Mouse (Mus musculus) CH12.LX (cell line): ENCODE data around the gene Dtl. TPM values are rescaled to one million over a fixed set of nuclear protein-coding genes. Genes with fewer than 3 reads are reported as not detected.

Experiments
- DNase-seq: peaks from one replicate; pipeline ENCODE4 v3.0.0-alpha.2; 2013; ENCODE audit errors: extremely low read depth
- H3K27ac ChIP-seq: 2 replicates; pipeline ENCODE4 v1.5.1; 2012; ENCODE audit warnings: low read depth, mild to moderate bottlenecking, control low read depth, moderate library complexity; ENCODE audit not compliant: insufficient read depth
- H3K27me3 ChIP-seq: replicated peaks from 2 replicates; pipeline ENCODE3; 2012; ENCODE audit warnings: inconsistent platforms
- H3K36me3 ChIP-seq, 2 experiments: replicated peaks in 1 of 2; 2 replicates each; pipeline versions ENCODE3 to v1.6.1; 2012; ENCODE audit warnings: inconsistent platforms in 1 of 2, low read length in 1 of 2, mild to moderate bottlenecking in 1 of 2, mixed read lengths in 1 of 2, moderate library complexity in 1 of 2; ENCODE audit not compliant: control insufficient read depth in 1 of 2, insufficient read depth in 1 of 2
- H3K4me1 ChIP-seq, 2 experiments: 2 replicates each; pipeline ENCODE4 v1.6.1; 2012; ENCODE audit warnings: inconsistent platforms in 1 of 2, moderate library complexity in 1 of 2; ENCODE audit not compliant: insufficient read depth in 2 of 2, control insufficient read depth in 1 of 2
- H3K4me2 ChIP-seq: 2 replicates; pipeline ENCODE4 v1.6.1; 2012; ENCODE audit warnings: low read depth, mild to moderate bottlenecking, control low read depth; ENCODE audit not compliant: poor library complexity, insufficient read depth, severe bottlenecking
- H3K4me3 ChIP-seq, 3 experiments: fragments of 150-350 bp in 1 of 3; sonication (generic) in 1 of 3; replicated peaks in 1 of 3; 2 replicates each; pipeline versions ENCODE3 to v1.5.1; 2011 to 2012; ENCODE audit warnings: low read depth in 2 of 3, low read length in 2 of 3, mild to moderate bottlenecking in 2 of 3, moderate library complexity in 2 of 3, control low read depth in 1 of 3, improper control_type of control experiment in 1 of 3, inconsistent platforms in 1 of 3, mixed read lengths in 1 of 3; ENCODE audit not compliant: poor library complexity in 1 of 3
- H3K79me2 ChIP-seq: replicated peaks from 2 replicates; pipeline ENCODE4 v1.6.1; 2012; ENCODE audit warnings: mild to moderate bottlenecking, moderate library complexity; ENCODE audit not compliant: control insufficient read depth, poor library complexity, insufficient read depth, severe bottlenecking; ENCODE audit errors: extremely low read depth
- H3K9ac ChIP-seq: 2 replicates; pipeline ENCODE4 v1.6.1; 2012; ENCODE audit warnings: low read depth, mild to moderate bottlenecking, control low read depth, moderate library complexity; ENCODE audit not compliant: insufficient read depth
- H3K9me3 ChIP-seq: replicated peaks from 2 replicates; pipeline ENCODE3; 2012; ENCODE audit warnings: low read length, inconsistent platforms, mixed read lengths
- BHLHE40 ChIP-seq: IDR thresholded peaks from 2 replicates; pipeline ENCODE4 v1.6.1; 2011; ENCODE audit warnings: mild to moderate bottlenecking, low read depth, low read length, improper control_type of control experiment
- CHD2 ChIP-seq: IDR thresholded peaks from 2 replicates; pipeline ENCODE4 v1.6.1; 2011; ENCODE audit warnings: low read length, improper control_type of control experiment
- CTCF ChIP-seq, 2 experiments: IDR thresholded peaks in 1 of 2; conservative IDR thresholded peaks in 1 of 2; 2 replicates each; pipeline ENCODE4 v1.5.1; 2011 to 2012; ENCODE audit warnings: low read depth in 2 of 2, low read length in 2 of 2, improper control_type of control experiment in 1 of 2, inconsistent platforms in 1 of 2, mild to moderate bottlenecking in 1 of 2, moderate library complexity in 1 of 2
- E2F4 ChIP-seq: IDR thresholded peaks from 2 replicates; pipeline ENCODE4 v1.6.1; 2011; ENCODE audit warnings: low read depth, low read length, improper control_type of control experiment; ENCODE audit not compliant: insufficient replicate concordance
- ELF1 ChIP-seq: IDR thresholded peaks from 2 replicates; pipeline ENCODE4 v1.6.1; 2014; ENCODE audit warnings: low read depth, mild to moderate bottlenecking, inconsistent platforms, low read length, improper control_type of control experiment
- ETS1 ChIP-seq: conservative IDR thresholded peaks from 2 replicates; pipeline ENCODE4 v1.6.1; 2012; ENCODE audit warnings: low read depth, mild to moderate bottlenecking, inconsistent platforms, low read length, improper control_type of control experiment, moderate library complexity
- HCFC1 ChIP-seq: IDR thresholded peaks from 2 replicates; pipeline ENCODE4 v1.6.1; 2012; ENCODE audit warnings: low read depth, mild to moderate bottlenecking, inconsistent platforms, low read length, improper control_type of control experiment
- JUND ChIP-seq: conservative IDR thresholded peaks from 2 replicates; pipeline ENCODE4 v1.6.1; 2011; ENCODE audit warnings: low read depth, low read length, improper control_type of control experiment
- MAZ ChIP-seq: IDR thresholded peaks from 2 replicates; pipeline ENCODE4 v1.6.1; 2012; ENCODE audit warnings: low read depth, mild to moderate bottlenecking, inconsistent platforms, low read length, improper control_type of control experiment, moderate library complexity
- MXI1 ChIP-seq: IDR thresholded peaks from 2 replicates; pipeline ENCODE4 v1.6.1; 2011; ENCODE audit warnings: mild to moderate bottlenecking, low read depth, low read length, improper control_type of control experiment
- MYC ChIP-seq: IDR thresholded peaks from 2 replicates; pipeline ENCODE4 v1.6.1; 2011; ENCODE audit warnings: low read depth, mild to moderate bottlenecking, improper control_type of control experiment, low read length
- NRF1 ChIP-seq: IDR thresholded peaks from 2 replicates; pipeline ENCODE4 v1.6.1; 2014; ENCODE audit warnings: low read depth, mild to moderate bottlenecking, inconsistent platforms, low read length, improper control_type of control experiment, moderate library complexity
- PAX5 ChIP-seq: IDR thresholded peaks from 2 replicates; pipeline ENCODE4 v1.6.1; 2012; ENCODE audit warnings: low read length, inconsistent platforms, mixed read lengths
- POLR2AphosphoS2 ChIP-seq: IDR thresholded peaks from 2 replicates; pipeline ENCODE4 v1.6.1; 2011; ENCODE audit warnings: low read depth, low read length, improper control_type of control experiment
- RCOR1 ChIP-seq: conservative IDR thresholded peaks from 2 replicates; pipeline ENCODE4 v1.6.1; 2012; ENCODE audit warnings: low read depth, mild to moderate bottlenecking, inconsistent platforms, low read length, improper control_type of control experiment
- SIN3A ChIP-seq: IDR thresholded peaks from 2 replicates; pipeline ENCODE4 v1.6.1; 2012; ENCODE audit warnings: low read length, improper control_type of control experiment, inconsistent platforms
- TBP ChIP-seq: conservative IDR thresholded peaks from 2 replicates; pipeline ENCODE4 v1.6.1; 2011; ENCODE audit warnings: low read depth, low read length, improper control_type of control experiment
- TCF12 ChIP-seq: IDR thresholded peaks from 2 replicates; pipeline ENCODE4 v1.6.1; 2014; ENCODE audit warnings: low read depth, mild to moderate bottlenecking, inconsistent platforms, low read length, improper control_type of control experiment
- USF1 ChIP-seq: IDR thresholded peaks from 2 replicates; pipeline ENCODE4 v1.6.1; 2014; ENCODE audit warnings: low read depth, mild to moderate bottlenecking, inconsistent platforms, low read length, improper control_type of control experiment
- ZC3H11A ChIP-seq: IDR thresholded peaks from 2 replicates; pipeline ENCODE4 v1.6.1; 2012; ENCODE audit warnings: low read depth, mild to moderate bottlenecking, inconsistent platforms, low read length, improper control_type of control experiment
- ZKSCAN1 ChIP-seq: IDR thresholded peaks from 2 replicates; pipeline ENCODE4 v1.6.1; 2012; ENCODE audit warnings: low read depth, inconsistent platforms, low read length, improper control_type of control experiment, borderline replicate concordance
- ZMIZ1 ChIP-seq: IDR thresholded peaks from 2 replicates; pipeline ENCODE4 v1.6.1; 2012; ENCODE audit warnings: low read depth, mild to moderate bottlenecking, inconsistent platforms, low read length, improper control_type of control experiment
- ZNF384 ChIP-seq: IDR thresholded peaks from 2 replicates; pipeline ENCODE4 v1.6.1; 2012; ENCODE audit warnings: low read depth, low read length, improper control_type of control experiment, inconsistent platforms
- dilution Hi-C: fragments of 300-500 bp; cut with MboI; formaldehyde crosslinking; loops from 2 replicates; pipeline ENCODE4 v1.14.3; 2020; ENCODE audit warnings: low sequenced_read_pairs; ENCODE audit not compliant: extremely low pct_unique_long_range_greater_than_20kb, extremely low pct_ligation_motif_present
- in situ Hi-C: fragments of 300-500 bp; cut with MboI; formaldehyde crosslinking; loops from 3 replicates; pipeline ENCODE4 v1.14.3; 2019; ENCODE audit warnings: low sequenced_read_pairs, low pct_ligation_motif_present, low pct_unique_long_range_greater_than_20kb, mixed read lengths
- polyA plus RNA-seq: library from polyadenylated mRNA; unstranded; fragments of >175 nt; gene quantifications from 2 replicates; pipeline ENCODE4 v1.2.1, GENCODE M21; 2012; ENCODE audit warnings: low read depth; ENCODE audit not compliant: insufficient read length
- total RNA-seq, 2 experiments: library from RNA; depleted of rRNA; stranded (reverse); fragments of 300-350 nt in 1 of 2; fragments of >200 nt in 1 of 2; gene quantifications; 2 replicates each; pipeline ENCODE4 v1.2.3; 2012 to 2014

Dtl gene
- total and polyA plus RNA-seq, 3 experiments = 31.8 to 65.2 (median 37.9) TPM

GRCm38 (mm10) chr1:191543747-191544146, 31.6 kb downstream of the Dtl start:
- H3K27me3 ChIP-seq = no peaks in the 10 kb centered on the region
- DNase-seq = no peak
- no peaks in the 10 kb centered on the region for H3K9me3 ChIP-seq
- peaks cover 61 to 93% of the 10 kb centered on the region in 2 experiments for H3K36me3 ChIP-seq
- no peak overlapping the region for H3K27ac ChIP-seq
- dilution Hi-C loops (no loop called here), in situ Hi-C loops (loop anchor here (10.0 kb wide), 1 partner anchor 149 kb away; no protein-coding TSS in a partner anchor)
- 0 out of 2 replicates have a peak, but pooled peaks cover 7% of the 10 kb centered on the region for H3K79me2 ChIP-seq
- H3K9ac ChIP-seq = no peak overlapping the region
- no peak overlapping the region for H3K4me3 ChIP-seq
- TF ChIP-seq E2F4 (no peak), ZNF384 (no peak), PAX5 (no peak), ZMIZ1 (no peak), ELF1 (no peak), MXI1 (no peak), TBP (no peak), POLR2AphosphoS2 (no peak)
- no peak overlapping the region for H3K4me2 ChIP-seq
- peaks cover 0 to 2% of the 10 kb centered on the region in 2 experiments; a peak in 1 of 4 replicates for H3K4me1 ChIP-seq

DNA sequence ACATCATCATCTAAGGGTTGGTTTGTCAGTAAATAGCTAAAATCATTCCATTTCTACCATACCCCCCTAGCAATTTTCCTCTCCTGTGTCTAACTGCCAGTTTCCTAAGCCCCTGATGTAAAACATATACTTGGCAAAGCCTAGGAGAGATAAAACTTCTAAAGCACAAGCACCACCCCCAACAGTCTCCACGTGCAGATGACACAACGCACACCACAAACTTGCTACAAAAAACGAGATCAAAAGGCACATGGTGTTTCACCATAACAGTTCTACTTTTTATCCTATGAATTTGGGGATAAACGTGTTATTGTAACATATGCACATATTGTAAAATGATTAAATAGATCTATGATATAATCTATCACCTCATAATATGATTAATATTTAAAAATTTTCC, 33.7 kb downstream of the Dtl start:
- no peaks in the 10 kb centered on the region for H3K27me3 ChIP-seq
- no peak overlapping the region for H3K9ac ChIP-seq
- H3K9me3 ChIP-seq = no peaks in the 10 kb centered on the region
- H3K4me3 ChIP-seq = no peak overlapping the region
- no peak overlapping the region for H3K27ac ChIP-seq
- peaks cover 2 to 15% of the 10 kb centered on the region in 2 experiments; a peak in 3 of 4 replicates for H3K4me1 ChIP-seq
- no peak for DNase-seq
- H3K79me2 ChIP-seq = peaks cover 11% of the 10 kb centered on the region; the same call in 1 of the 2 replicates
- in situ Hi-C loops = loop anchor here (10.0 kb wide), 1 partner anchor 147 kb away; no protein-coding TSS in a partner anchor
- peaks cover 55 to 91% of the 10 kb centered on the region in 2 experiments for H3K36me3 ChIP-seq
- TF ChIP-seq HCFC1 (no peak), BHLHE40 (no peak)
- TF ChIP-seq, all 38 proteins: peak for 0
- dilution Hi-C loops = no loop called here
- H3K4me2 ChIP-seq = no peak overlapping the region

GRCm38 (mm10) chr1:191541014-191541413, 34.3 kb downstream of the Dtl start:
- dilution Hi-C loops = no loop called here
- H3K36me3 ChIP-seq = peaks cover 53 to 90% of the 10 kb centered on the region in 2 experiments
- in situ Hi-C loops = loop anchor here (10.0 kb wide), 1 partner anchor 146 kb away; no protein-coding TSS in a partner anchor
- H3K4me3 ChIP-seq = no peak overlapping the region
- DNase-seq = no peak
- peaks cover 2 to 15% of the 10 kb centered on the region in 2 experiments; a peak in 3 of 4 replicates for H3K4me1 ChIP-seq
- no peak overlapping the region for H3K4me2 ChIP-seq
- H3K27ac ChIP-seq = no peak overlapping the region
- H3K79me2 ChIP-seq = peaks cover 11% of the 10 kb centered on the region; the same call in 1 of the 2 replicates
- H3K27me3 ChIP-seq = no peaks in the 10 kb centered on the region
- no peaks in the 10 kb centered on the region for H3K9me3 ChIP-seq
- H3K9ac ChIP-seq = no peak overlapping the region
- TF ChIP-seq ZKSCAN1 (no peak), MAZ (no peak), MYC (no peak), BHLHE40 (no peak), JUND (no peak), CHD2 (no peak), ETS1 (no peak), TCF12 (no peak), ZC3H11A (no peak), ELF1 (no peak), PAX5 (no peak), RCOR1 (no peak), USF1 (no peak), SIN3A (no peak), CTCF (conservative IDR thresholded peaks at IDR 0.05 in 1 of 2, IDR thresholded peaks at IDR 0.05 in 1 of 2; ENCODE audit: low read depth in 2 of 2, low read length in 2 of 2) (no peak), HCFC1 (no peak), NRF1 (no peak)
